Mouse (Mus musculus) skeletal muscle tissue, postnatal 0 days (tissue): ENCODE measurements around the gene Rad54l2. TPM values are rescaled to one million over a fixed set of nuclear protein-coding genes. Genes with fewer than 3 reads are reported as not detected.

ENCODE experiments used
- polyA plus RNA-seq: library from polyadenylated mRNA; unstranded; fragments of >200 nt; fragmentation: Nextera tagmentation; extraction: Ambion mirVana; gene quantifications from 2 replicates; pipeline ENCODE4 v1.2.1, GENCODE M21; 2015

Gene Rad54l2
- 1.8 and 3.1 TPM in 2 replicates for polyA plus RNA-seq

GRCm38 (mm10) chr9:106788812-106789321, at the start of gene Rad54l2:
Gene Rad54l2, minus strand, starts transcription at chr9:106789194.

DNA sequence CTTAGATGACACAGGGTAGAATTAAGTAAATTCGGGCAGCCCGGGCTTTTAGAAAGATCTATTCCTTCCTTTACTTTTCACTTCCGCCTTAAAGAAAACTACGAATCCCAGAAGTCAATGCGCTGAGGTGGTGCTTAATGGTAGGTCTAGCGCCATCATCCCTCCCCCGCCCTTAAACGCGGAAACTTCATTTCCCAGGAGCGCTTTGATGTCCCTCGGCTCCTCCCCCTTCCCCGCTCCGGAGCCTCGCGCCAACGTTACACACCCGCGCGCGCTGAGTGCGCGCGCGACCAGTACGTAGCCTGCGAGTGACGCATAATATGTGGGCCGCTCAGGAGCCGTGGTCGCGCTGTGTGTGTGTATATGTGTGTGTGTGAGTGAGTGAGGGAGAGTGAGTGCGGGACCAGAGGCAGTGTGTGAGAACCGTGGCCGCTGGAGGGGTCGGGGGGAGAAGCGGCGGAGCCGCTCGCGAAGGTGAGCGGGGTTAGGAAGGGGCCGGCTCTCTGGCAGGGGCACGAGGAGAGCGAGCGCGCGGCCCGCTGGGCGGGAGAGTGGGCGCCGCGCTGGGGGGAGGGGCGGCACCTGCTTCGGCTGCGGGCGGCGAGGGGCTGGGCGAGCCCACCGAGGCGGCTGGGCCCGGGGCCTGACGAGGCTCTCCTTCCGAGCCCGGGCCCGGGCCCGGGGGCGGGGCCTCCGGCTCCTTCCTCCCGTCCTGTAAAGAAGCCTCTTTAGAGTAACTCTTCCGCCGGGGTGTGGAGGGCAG, 32.8 kb upstream of the Rad54l2 start, which contains the start of gene Dcaf1:
Gene Dcaf1, plus strand, starts transcription at position 257 of the 763 bp plus-strand sequence.

GRCm38 (mm10) chr9:106685249-106686101, 103.5 kb downstream of the Rad54l2 start, which contains the start of gene Tex264:
Gene Tex264, minus strand, starts transcription at chr9:106685927.

DNA sequence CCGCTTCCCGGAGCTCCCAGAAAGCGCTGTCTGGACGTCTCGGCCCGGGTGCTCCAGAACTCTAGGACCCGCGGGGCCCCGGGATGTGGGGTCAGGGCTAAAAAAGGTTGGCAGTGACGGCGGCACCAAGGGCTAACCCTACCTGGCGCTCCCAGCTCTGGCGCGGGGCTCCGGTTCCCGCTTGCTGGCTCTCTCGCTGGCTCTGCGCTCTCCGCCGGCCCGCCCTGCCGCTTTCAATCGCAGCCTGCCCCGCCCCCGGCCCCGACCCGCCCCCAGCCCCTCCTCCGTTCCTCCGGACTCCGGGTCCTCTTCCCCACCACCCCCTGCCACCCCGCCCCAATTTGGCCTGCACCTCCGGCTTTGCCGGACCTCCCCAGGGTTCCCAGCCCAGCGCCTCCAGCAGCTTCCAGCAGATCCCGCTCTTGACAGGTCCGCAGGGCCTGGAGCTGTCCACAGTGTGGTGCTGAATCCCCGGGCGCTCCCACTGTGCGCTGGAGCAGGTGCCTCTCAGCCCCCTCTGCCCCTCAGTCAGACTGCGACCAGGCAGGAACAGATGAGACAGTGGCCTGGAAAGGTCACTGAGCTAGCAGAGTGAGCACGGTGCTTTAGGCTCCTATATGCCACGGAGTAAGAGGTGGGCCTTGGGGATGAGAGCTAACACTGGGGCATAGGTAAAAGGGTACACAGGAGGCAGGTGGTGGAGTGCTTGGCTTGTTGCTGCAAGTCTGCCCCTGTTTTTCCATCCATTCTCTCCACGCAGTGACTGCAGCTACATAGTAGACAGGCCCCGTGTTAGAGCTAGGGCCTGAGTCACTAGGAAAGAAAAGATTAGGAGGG, 132.9 kb downstream of the Rad54l2 start, which contains the start of gene Grm2:
Gene Grm2, minus strand, starts transcription at position 199 of the 837 bp plus-strand sequence.

Other genes starting within 250 kb of the Rad54l2 start
- gene Iqcf3, start 227.6 kb downstream of the Rad54l2 start, polyA plus RNA-seq, result not detected in 2 replicates
- not detected in 2 replicates for gene Iqcf4, start 218.2 kb downstream of the Rad54l2 start, polyA plus RNA-seq
- not detected in 2 replicates for gene Iqcf6, start 162.6 kb downstream of the Rad54l2 start, polyA plus RNA-seq
- not detected in 2 replicates for gene Grm2, start 133.1 kb downstream of the Rad54l2 start, polyA plus RNA-seq
- gene Tex264, start 103.3 kb downstream of the Rad54l2 start, polyA plus RNA-seq, result 34.1 and 39.7 TPM in 2 replicates
- gene Dcaf1, start 32.7 kb upstream of the Rad54l2 start, polyA plus RNA-seq, result 6.6 and 8.0 TPM in 2 replicates
- gene Rbm15b, start 98.2 kb upstream of the Rad54l2 start, polyA plus RNA-seq, result 2.0 and 2.7 TPM in 2 replicates
- 58.8 and 92.2 TPM in 2 replicates for gene Manf, start 102.8 kb upstream of the Rad54l2 start, polyA plus RNA-seq